Mouse (Mus musculus) kidney, adult 2 months (tissue): ENCODE data around the gene Baiap3.

Experiments
- CTCF ChIP-seq: fragments of 200-500 bp; conservative IDR thresholded peaks from 2 replicates; pipeline ENCODE4 v1.5.1; 2011; ENCODE audit warnings: low read depth, mild to moderate bottlenecking, control low read depth, low read length, moderate library complexity, mixed read lengths; ENCODE audit not compliant: insufficient read depth, insufficient read length
- POLR2A ChIP-seq: fragments of 200-500 bp; IDR thresholded peaks from one replicate; pipeline ENCODE4 v1.6.1; 2011; ENCODE audit warnings: low read depth, low read length, control low read depth

DNA sequence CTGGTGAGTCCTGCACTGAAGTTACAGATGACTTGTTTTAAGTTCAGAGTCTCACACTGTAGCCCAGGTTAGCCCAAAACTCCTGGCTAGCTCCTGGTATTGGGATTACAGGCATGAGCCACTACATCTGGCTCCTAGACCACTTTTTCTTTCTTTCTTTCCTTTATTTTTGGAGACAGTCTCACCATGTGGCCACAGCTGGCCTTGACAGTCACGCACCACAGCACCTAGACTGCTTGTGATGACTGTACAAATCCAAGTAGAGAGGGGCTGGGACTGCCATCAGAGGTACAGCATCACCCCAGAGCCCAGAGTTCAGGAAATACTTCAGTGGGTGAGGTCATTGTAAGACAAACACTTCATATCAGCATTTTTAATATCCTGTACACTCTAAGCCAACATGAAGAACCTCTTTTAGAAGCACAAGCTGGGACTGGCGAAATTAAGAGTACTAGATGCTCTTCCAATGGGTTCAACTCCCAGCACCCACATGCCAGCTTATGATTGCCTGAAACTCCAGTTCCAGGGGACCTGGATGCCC lies 14.7 kb upstream of the Baiap3 start:
- TF ChIP-seq CTCF (no peak), POLR2A (no peak)
